Mouse (Mus musculus): ENCODE data around the gene Negr1.
"Not testable (repeated sequence)": the region's sequence is repeated elsewhere in the genome, so short reads cannot be mapped to it uniquely, and the experiment has no call there.

The Negr1 gene

GRCm38 (mm10) chr3:156999177-156999808 lies 437.7 kb downstream of the Negr1 start:
- DNase-seq (ENCODE audit: low spot score): no peak

GRCm38 (mm10) chr3:157021632-157022031 lies 460.0 kb downstream of the Negr1 start:
- no peak for DNase-seq (ENCODE audit: low spot score)

GRCm38 (mm10) chr3:157024580-157024979 lies 463.0 kb downstream of the Negr1 start:
- no peak for DNase-seq (ENCODE audit: low spot score)

GRCm38 (mm10) chr3:157031513-157032142 lies 470.0 kb downstream of the Negr1 start:
- DNase-seq (ENCODE audit: low spot score): no peak

GRCm38 (mm10) chr3:157036016-157036415 lies 474.4 kb downstream of the Negr1 start:
- no peak for DNase-seq (ENCODE audit: low spot score)

GRCm38 (mm10) chr3:157036568-157036967 lies 475.0 kb downstream of the Negr1 start:
- no peak for DNase-seq (ENCODE audit: low spot score)

- no peak for DNase-seq (ENCODE audit: low spot score)
These were observed 479.0 kb downstream of the Negr1 start for GRCm38 (mm10) chr3:157040619-157041018.

- DNase-seq (ENCODE audit: low spot score): no peak
These were observed 483.0 kb downstream of the Negr1 start for GRCm38 (mm10) chr3:157044565-157044964.

GRCm38 (mm10) chr3:157064438-157064837 lies 502.8 kb downstream of the Negr1 start:
- not testable (repeated sequence) for DNase-seq (ENCODE audit: low spot score)

GRCm38 (mm10) chr3:157066331-157066730 lies 504.7 kb downstream of the Negr1 start:
- no peak for DNase-seq (ENCODE audit: low spot score)

GRCm38 (mm10) chr3:157079250-157079965 lies 517.8 kb downstream of the Negr1 start:
- no peak for DNase-seq (ENCODE audit: low spot score)

GRCm38 (mm10) chr3:157079966-157080306 lies 518.3 kb downstream of the Negr1 start:
- no peak for DNase-seq (ENCODE audit: low spot score)

GRCm38 (mm10) chr3:157080585-157080984 lies 519.0 kb downstream of the Negr1 start:
- no peak for DNase-seq (ENCODE audit: low spot score)

GRCm38 (mm10) chr3:157082808-157083784 lies 521.5 kb downstream of the Negr1 start:
- DNase-seq (ENCODE audit: low spot score): no peak

GRCm38 (mm10) chr3:157085180-157085579 lies 523.6 kb downstream of the Negr1 start:
- DNase-seq (ENCODE audit: low spot score): no peak

GRCm38 (mm10) chr3:157090051-157090450 lies 528.5 kb downstream of the Negr1 start:
- DNase-seq (ENCODE audit: low spot score): peak; percentile 23

GRCm38 (mm10) chr3:157096284-157096683 lies 534.7 kb downstream of the Negr1 start:
- no peak for DNase-seq (ENCODE audit: low spot score)

GRCm38 (mm10) chr3:157097514-157097913 lies 535.9 kb downstream of the Negr1 start:
- DNase-seq (ENCODE audit: low spot score): no peak

GRCm38 (mm10) chr3:157098417-157098816 lies 536.8 kb downstream of the Negr1 start:
- DNase-seq (ENCODE audit: low spot score): no peak

- DNase-seq (ENCODE audit: low spot score): no peak
These were observed 543.4 kb downstream of the Negr1 start for GRCm38 (mm10) chr3:157104866-157105579.

- peak; percentile 46 for DNase-seq (ENCODE audit: low spot score)
These were observed 544.1 kb downstream of the Negr1 start for GRCm38 (mm10) chr3:157105580-157106264.

Measured in embryo, embryonic 10 days (tissue).